Mouse (Mus musculus) retina, adult 2 months (tissue): Measurements from ENCODE around the gene Gm21704.
"Not testable (repeated sequence)": the region's sequence is repeated elsewhere in the genome, so short reads cannot be mapped to it uniquely, and the experiment has no call there.

Experiments
- DNase-seq: peaks from one replicate; pipeline ENCODE4 v3.0.0-alpha.2; 2012; ENCODE audit warnings: low read depth, low spot score

Gm21704 gene

GRCm38 (mm10) chrY:3410067-3410466 is at the start of gene Gm21704, which contains the start of gene Gm21708:
TSS of gene Gm21704 (minus strand) at chrY:3410167.
TSS of gene Gm21708 (minus strand) at chrY:3410167.
- DNase-seq: not testable (repeated sequence)

- not testable (repeated sequence) for DNase-seq
Measured at GRCm38 (mm10) chrY:3345229-3345628, 64.7 kb downstream of the Gm21704 start, which contains the start of gene Gm21693. TSS of gene Gm21693 (minus strand) at chrY:3345329.

- not testable (repeated sequence) for DNase-seq
Measured at GRCm38 (mm10) chrY:3340661-3341060, 69.3 kb downstream of the Gm21704 start.
